Mouse (Mus musculus): ENCODE data around the gene Smarce1. TPM values are rescaled to one million over a fixed set of nuclear protein-coding genes. Genes with fewer than 3 reads are reported as not detected.

Gene Smarce1
- polyA plus RNA-seq, 1 experiment: 181 TPM

- Histone ChIP-seq H3K4me3 (ENCODE audit: low read depth, low read length) (no peak overlapping the region), H3K27ac (ENCODE audit: insufficient read depth, low read length) (no peak overlapping the region), H3K4me1 (ENCODE audit: control insufficient read depth, insufficient read depth, low read length) (no peaks in the 10 kb centered on the region), H3K9me3 (replicated peaks; ENCODE audit: control insufficient read depth, insufficient read depth, low read length, poor library complexity, severe bottlenecking) (no peaks in the 10 kb centered on the region), H3K27me3 (ENCODE audit: control insufficient read depth, insufficient read depth, low read length, poor library complexity, severe bottlenecking) (no peaks in the 10 kb centered on the region), H3K9ac (ENCODE audit: low read depth, poor library complexity, severe bottlenecking) (no peak overlapping the region), H3K36me3 (ENCODE audit: control insufficient read depth, insufficient read depth, low read length, poor library complexity, severe bottlenecking) (no peaks in the 10 kb centered on the region)
- TF ChIP-seq CTCF (IDR thresholded peaks at IDR 0.05; ENCODE audit: low read depth, low read length) (no peak), POLR2A (IDR thresholded peaks at IDR 0.05; ENCODE audit: insufficient read depth, low read length) (no peak), EP300 (IDR thresholded peaks at IDR 0.05; ENCODE audit: insufficient read depth, low read depth, low read length) (no peak)
Measured at GRCm38 (mm10) chr11:99170547-99171267, 60.1 kb downstream of the Smarce1 start.

- Histone ChIP-seq H3K36me3 (ENCODE audit: control insufficient read depth, insufficient read depth, low read length, poor library complexity, severe bottlenecking) (no peaks in the 10 kb centered on the region), H3K27me3 (ENCODE audit: control insufficient read depth, insufficient read depth, low read length, poor library complexity, severe bottlenecking) (no peaks in the 10 kb centered on the region), H3K4me1 (ENCODE audit: control insufficient read depth, insufficient read depth, low read length) (no peaks in the 10 kb centered on the region), H3K9me3 (replicated peaks; ENCODE audit: control insufficient read depth, insufficient read depth, low read length, poor library complexity, severe bottlenecking) (no peaks in the 10 kb centered on the region), H3K4me3 (ENCODE audit: low read depth, low read length) (no peak overlapping the region), H3K27ac (ENCODE audit: insufficient read depth, low read length) (no peak overlapping the region), H3K9ac (ENCODE audit: low read depth, poor library complexity, severe bottlenecking) (no peak overlapping the region)
- TF ChIP-seq CTCF (IDR thresholded peaks at IDR 0.05; ENCODE audit: low read depth, low read length): no peak
- no peak for TF ChIP-seq POLR2A (IDR thresholded peaks at IDR 0.05; ENCODE audit: insufficient read depth, low read length)
- TF ChIP-seq EP300 (IDR thresholded peaks at IDR 0.05; ENCODE audit: insufficient read depth, low read depth, low read length): no peak
Measured at GRCm38 (mm10) chr11:99170005-99170404, 60.8 kb downstream of the Smarce1 start.

- no peaks in the 10 kb centered on the region for H3K27me3 ChIP-seq (ENCODE audit: control insufficient read depth, insufficient read depth, low read length, poor library complexity, severe bottlenecking)
- H3K36me3 ChIP-seq (ENCODE audit: control insufficient read depth, insufficient read depth, low read length, poor library complexity, severe bottlenecking): no peaks in the 10 kb centered on the region
- H3K9ac ChIP-seq (ENCODE audit: low read depth, poor library complexity, severe bottlenecking): no peak overlapping the region
- H3K9me3 ChIP-seq (replicated peaks; ENCODE audit: control insufficient read depth, insufficient read depth, low read length, poor library complexity, severe bottlenecking): no peaks in the 10 kb centered on the region
- H3K4me1 ChIP-seq (ENCODE audit: control insufficient read depth, insufficient read depth, low read length): no peaks in the 10 kb centered on the region
- TF ChIP-seq EP300 (IDR thresholded peaks at IDR 0.05; ENCODE audit: insufficient read depth, low read depth, low read length) (no peak), CTCF (IDR thresholded peaks at IDR 0.05; ENCODE audit: low read depth, low read length) (no peak), POLR2A (IDR thresholded peaks at IDR 0.05; ENCODE audit: insufficient read depth, low read length) (no peak)
- H3K27ac ChIP-seq (ENCODE audit: insufficient read depth, low read length): no peak overlapping the region
- H3K4me3 ChIP-seq (ENCODE audit: low read depth, low read length): no peak overlapping the region
Measured at GRCm38 (mm10) chr11:99169438-99169837, 61.4 kb downstream of the Smarce1 start.

- no peak for TF ChIP-seq EP300 (IDR thresholded peaks at IDR 0.05; ENCODE audit: insufficient read depth, low read depth, low read length)
- TF ChIP-seq CTCF (IDR thresholded peaks at IDR 0.05; ENCODE audit: low read depth, low read length): no peak
- TF ChIP-seq POLR2A (IDR thresholded peaks at IDR 0.05; ENCODE audit: insufficient read depth, low read length): no peak
- H3K4me1 ChIP-seq (ENCODE audit: control insufficient read depth, insufficient read depth, low read length): no peaks in the 10 kb centered on the region
- no peak overlapping the region for H3K4me3 ChIP-seq (ENCODE audit: low read depth, low read length)
- H3K27me3 ChIP-seq (ENCODE audit: control insufficient read depth, insufficient read depth, low read length, poor library complexity, severe bottlenecking): no peaks in the 10 kb centered on the region
- no peaks in the 10 kb centered on the region for H3K9me3 ChIP-seq (replicated peaks; ENCODE audit: control insufficient read depth, insufficient read depth, low read length, poor library complexity, severe bottlenecking)
- H3K27ac ChIP-seq (ENCODE audit: insufficient read depth, low read length): no peak overlapping the region
- no peak overlapping the region for H3K9ac ChIP-seq (ENCODE audit: low read depth, poor library complexity, severe bottlenecking)
- no peaks in the 10 kb centered on the region for H3K36me3 ChIP-seq (ENCODE audit: control insufficient read depth, insufficient read depth, low read length, poor library complexity, severe bottlenecking)
Measured at GRCm38 (mm10) chr11:99168030-99168474, 62.8 kb downstream of the Smarce1 start.

- Histone ChIP-seq H3K9me3 (replicated peaks; ENCODE audit: control insufficient read depth, insufficient read depth, low read length, poor library complexity, severe bottlenecking) (no peaks in the 10 kb centered on the region), H3K27ac (ENCODE audit: insufficient read depth, low read length) (no peak overlapping the region), H3K36me3 (ENCODE audit: control insufficient read depth, insufficient read depth, low read length, poor library complexity, severe bottlenecking) (no peaks in the 10 kb centered on the region), H3K4me3 (ENCODE audit: low read depth, low read length) (no peak overlapping the region), H3K4me1 (ENCODE audit: control insufficient read depth, insufficient read depth, low read length) (no peaks in the 10 kb centered on the region), H3K27me3 (ENCODE audit: control insufficient read depth, insufficient read depth, low read length, poor library complexity, severe bottlenecking) (no peaks in the 10 kb centered on the region), H3K9ac (ENCODE audit: low read depth, poor library complexity, severe bottlenecking) (no peak overlapping the region)
- no peak for TF ChIP-seq POLR2A (IDR thresholded peaks at IDR 0.05; ENCODE audit: insufficient read depth, low read length)
- no peak for TF ChIP-seq EP300 (IDR thresholded peaks at IDR 0.05; ENCODE audit: insufficient read depth, low read depth, low read length)
- no peak for TF ChIP-seq CTCF (IDR thresholded peaks at IDR 0.05; ENCODE audit: low read depth, low read length)
Measured at GRCm38 (mm10) chr11:99167576-99167975, 63.2 kb downstream of the Smarce1 start.

- H3K4me1 ChIP-seq (ENCODE audit: control insufficient read depth, insufficient read depth, low read length): no peaks in the 10 kb centered on the region
- H3K9ac ChIP-seq (ENCODE audit: low read depth, poor library complexity, severe bottlenecking): no peak overlapping the region
- TF ChIP-seq POLR2A (IDR thresholded peaks at IDR 0.05; ENCODE audit: insufficient read depth, low read length) (no peak), CTCF (IDR thresholded peaks at IDR 0.05; ENCODE audit: low read depth, low read length) (no peak), EP300 (IDR thresholded peaks at IDR 0.05; ENCODE audit: insufficient read depth, low read depth, low read length) (no peak)
- H3K27me3 ChIP-seq (ENCODE audit: control insufficient read depth, insufficient read depth, low read length, poor library complexity, severe bottlenecking): no peaks in the 10 kb centered on the region
- H3K27ac ChIP-seq (ENCODE audit: insufficient read depth, low read length): no peak overlapping the region
- H3K4me3 ChIP-seq (ENCODE audit: low read depth, low read length): no peak overlapping the region
- H3K9me3 ChIP-seq (replicated peaks; ENCODE audit: control insufficient read depth, insufficient read depth, low read length, poor library complexity, severe bottlenecking): no peaks in the 10 kb centered on the region
- no peaks in the 10 kb centered on the region for H3K36me3 ChIP-seq (ENCODE audit: control insufficient read depth, insufficient read depth, low read length, poor library complexity, severe bottlenecking)
Measured at GRCm38 (mm10) chr11:99166241-99166640, 64.6 kb downstream of the Smarce1 start.

Measured in ES-Bruce4 (cell line).